Mouse (Mus musculus) bone marrow macrophage, adult 2 months (primary cell): ENCODE measurements around the gene Klf8. TPM values are rescaled to one million over a fixed set of nuclear protein-coding genes. Genes with fewer than 3 reads are reported as not detected.

ENCODE experiments used
- H3K27ac ChIP-seq: 2 replicates; pipeline ENCODE4 v1.5.1; 2012; ENCODE audit warnings: low read depth, low read length; ENCODE audit not compliant: insufficient read depth
- H3K4me1 ChIP-seq: 2 replicates; pipeline ENCODE4 v1.6.1; 2012; ENCODE audit warnings: low read length; ENCODE audit not compliant: control insufficient read depth, insufficient read depth
- H3K4me3 ChIP-seq: 2 replicates; pipeline ENCODE4 v1.5.1; 2012; ENCODE audit warnings: mild to moderate bottlenecking, low read length, moderate library complexity; ENCODE audit not compliant: insufficient read depth
- CTCF ChIP-seq: IDR thresholded peaks from 2 replicates; pipeline ENCODE4 v1.5.1; 2012; ENCODE audit warnings: low read depth, mild to moderate bottlenecking, low read length, moderate library complexity
- POLR2A ChIP-seq: IDR thresholded peaks from 2 replicates; pipeline ENCODE4 v1.6.1; 2012; ENCODE audit warnings: mild to moderate bottlenecking, low read depth, low read length, borderline replicate concordance
- polyA plus RNA-seq: library from polyadenylated mRNA; stranded (reverse); fragments of >200 nt; gene quantifications from 2 replicates; pipeline ENCODE4 v1.2.4, GENCODE M21; 2012; ENCODE audit not compliant: missing spikeins, insufficient read depth, insufficient read length

Gene Klf8
- polyA plus RNA-seq, 1 experiment = 3.2 TPM

- TF ChIP-seq POLR2A (no peak), CTCF (no peak)
These were observed 179.8 kb downstream of the Klf8 start for GRCm38 (mm10) chrX:153417067-153417466.

GRCm38 (mm10) chrX:153433659-153434293, 196.5 kb downstream of the Klf8 start:
- no peak overlapping the region for H3K27ac ChIP-seq
- TF ChIP-seq CTCF (no peak), POLR2A (no peak)
- no peak overlapping the region for H3K4me3 ChIP-seq
- H3K4me1 ChIP-seq = peaks cover 4% of the 10 kb centered on the region; the same call in 1 of the 2 replicates

More at GRCm38 (mm10) chrX:153417067-153417466, 179.8 kb downstream of the Klf8 start:
- Histone ChIP-seq H3K4me3 (no peak overlapping the region), H3K4me1 (no peaks in the 10 kb centered on the region), H3K27ac (no peak overlapping the region)

- no peak overlapping the region for H3K27ac ChIP-seq
- no peak overlapping the region for H3K4me3 ChIP-seq
- H3K4me1 ChIP-seq = no peaks in the 10 kb centered on the region
- TF ChIP-seq POLR2A = no peak
- TF ChIP-seq CTCF = no peak
These were observed 202.3 kb downstream of the Klf8 start for GRCm38 (mm10) chrX:153439573-153439972.

GRCm38 (mm10) chrX:153440018-153440417, 202.8 kb downstream of the Klf8 start:
- H3K4me1 ChIP-seq = no peaks in the 10 kb centered on the region
- TF ChIP-seq POLR2A (no peak), CTCF (no peak)
- H3K27ac ChIP-seq = no peak overlapping the region
- no peak overlapping the region for H3K4me3 ChIP-seq

Other genes starting within 250 kb of the Klf8 start
- not detected in 2 replicates for gene Usp51, start 231.0 kb upstream of the Klf8 start, polyA plus RNA-seq
- 0.76 and 0.78 TPM in 2 replicates for gene Mageh1, start 199.9 kb upstream of the Klf8 start, polyA plus RNA-seq
- gene Foxr2, start 118.7 kb upstream of the Klf8 start, polyA plus RNA-seq = not detected in 2 replicates
- 0.74 and 0.85 TPM in 2 replicates for gene Rragb, start 97.5 kb upstream of the Klf8 start, polyA plus RNA-seq